Mouse (Mus musculus): ENCODE results near the gene Ndst4. TPM values are rescaled to one million over a fixed set of nuclear protein-coding genes. Genes with fewer than 3 reads are reported as not detected.

Ndst4 gene
- total RNA-seq, 2 experiments from 2014 or later: not detected

DNA sequence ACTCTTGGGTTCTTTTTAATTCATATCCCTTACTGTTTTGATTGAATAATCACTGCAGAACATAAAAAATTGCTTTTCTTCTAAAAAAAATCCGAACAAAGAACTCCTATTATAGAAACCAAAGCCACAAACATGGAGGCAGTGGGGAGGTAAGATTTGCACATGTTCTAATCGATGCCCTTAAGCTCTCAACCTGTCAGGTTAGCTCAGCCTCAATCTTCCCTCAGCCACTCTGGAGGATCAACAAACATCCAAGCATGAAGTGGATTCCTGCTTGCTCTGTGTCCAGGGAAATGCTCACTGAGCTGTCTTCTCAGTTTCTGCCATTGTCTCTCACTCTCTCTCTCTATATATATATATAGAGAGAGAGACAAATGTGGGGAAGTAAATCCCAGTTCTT, 283.7 kb downstream of the Ndst4 start:
- no peak for ATAC-seq (replicated peaks; ENCODE audit: low FRiP score, low TSS enrichment, poor library complexity, severe bottlenecking)

DNA sequence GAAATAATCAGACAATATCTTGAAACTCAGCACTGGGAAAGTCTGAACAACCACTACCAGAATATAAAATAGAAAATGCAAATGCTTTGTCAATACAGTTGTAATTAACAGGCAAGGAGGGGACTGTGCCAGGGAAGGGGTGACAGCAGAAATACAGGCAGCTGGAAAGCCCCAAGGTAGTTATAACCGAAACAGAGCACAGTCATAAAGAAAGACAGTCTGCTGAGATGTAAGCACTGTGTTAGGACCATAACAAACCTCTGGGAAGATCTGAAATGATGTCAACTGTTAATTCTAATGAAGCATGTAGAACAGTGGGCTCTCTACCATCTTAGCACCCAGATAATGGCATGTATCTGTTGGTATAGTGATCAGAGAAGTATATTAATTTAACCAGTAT, 287.1 kb downstream of the Ndst4 start:
- ATAC-seq (replicated peaks; ENCODE audit: low FRiP score, low TSS enrichment, poor library complexity, severe bottlenecking): no peak

DNA sequence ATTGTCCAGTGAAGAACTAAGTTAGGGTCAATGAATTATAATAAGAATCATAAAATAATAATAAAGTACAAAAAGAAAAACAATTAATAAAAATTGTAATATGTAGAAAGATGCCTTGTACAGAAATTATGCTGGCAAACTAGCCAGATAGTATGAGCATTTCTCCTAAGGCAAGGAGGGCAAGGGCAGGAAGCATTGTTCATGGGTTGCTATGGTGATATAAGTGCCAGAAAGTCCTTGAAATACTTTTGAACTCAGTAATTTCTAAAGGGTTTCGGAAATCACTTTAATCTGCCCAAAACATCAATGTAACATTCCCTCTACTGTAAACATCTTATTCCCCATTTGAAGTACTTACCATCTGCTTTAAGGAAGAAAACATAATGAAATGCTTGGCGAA, 319.1 kb downstream of the Ndst4 start:
- no peak for ATAC-seq (replicated peaks; ENCODE audit: low FRiP score, low TSS enrichment, poor library complexity, severe bottlenecking)

DNA sequence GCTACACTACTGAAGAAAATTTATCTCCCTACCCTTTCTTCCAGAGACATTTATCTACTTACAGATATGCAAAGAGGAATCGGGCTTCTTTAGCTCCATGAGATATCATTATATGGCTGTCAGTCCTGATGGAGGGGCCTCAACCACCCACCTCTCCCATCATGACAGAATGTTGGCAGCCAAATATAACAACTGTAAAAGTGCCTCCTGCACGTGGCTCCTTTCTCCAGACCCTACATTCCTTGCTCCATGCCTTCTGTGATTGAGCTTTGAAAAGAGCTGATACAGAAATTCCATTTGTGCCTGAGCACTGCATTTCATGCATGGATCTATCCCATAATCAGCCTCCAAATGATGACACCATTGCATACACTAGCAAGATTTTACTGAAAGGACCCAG, 331.1 kb downstream of the Ndst4 start:
- ATAC-seq (replicated peaks; ENCODE audit: low FRiP score, low TSS enrichment, poor library complexity, severe bottlenecking): no peak

DNA sequence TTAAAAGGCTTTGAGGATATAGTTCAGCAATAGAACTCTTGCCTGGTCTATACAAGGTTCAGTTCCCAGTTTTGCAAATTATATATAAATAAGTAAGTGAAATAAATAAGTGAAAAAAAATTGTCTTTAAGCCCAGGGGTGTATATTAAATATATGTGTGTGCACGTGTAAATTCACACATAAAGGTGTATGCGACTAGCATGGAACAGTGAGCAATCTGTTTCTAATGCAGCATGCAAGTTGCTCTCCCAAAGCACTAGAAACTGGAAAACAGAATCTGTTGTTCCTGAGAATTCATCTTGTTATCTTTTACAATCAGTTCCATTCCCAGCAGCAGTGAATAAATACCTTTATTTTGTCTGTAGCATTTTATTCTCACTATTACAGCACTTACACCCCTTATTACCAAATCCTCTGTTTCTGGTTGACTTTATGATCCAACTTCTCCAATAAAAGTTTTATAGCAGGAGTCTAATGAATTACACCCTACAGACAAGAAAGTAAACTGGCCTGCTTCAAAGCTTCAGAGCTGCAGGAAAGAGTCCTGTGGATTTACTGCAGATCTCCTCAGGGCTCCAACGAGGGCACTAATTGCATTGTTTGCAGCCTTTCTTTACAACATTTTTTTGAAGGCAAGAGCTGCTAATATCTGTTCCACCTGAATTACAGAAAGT, 340.7 kb downstream of the Ndst4 start:
- ATAC-seq (replicated peaks; ENCODE audit: low FRiP score, low TSS enrichment, poor library complexity, severe bottlenecking): no peak

DNA sequence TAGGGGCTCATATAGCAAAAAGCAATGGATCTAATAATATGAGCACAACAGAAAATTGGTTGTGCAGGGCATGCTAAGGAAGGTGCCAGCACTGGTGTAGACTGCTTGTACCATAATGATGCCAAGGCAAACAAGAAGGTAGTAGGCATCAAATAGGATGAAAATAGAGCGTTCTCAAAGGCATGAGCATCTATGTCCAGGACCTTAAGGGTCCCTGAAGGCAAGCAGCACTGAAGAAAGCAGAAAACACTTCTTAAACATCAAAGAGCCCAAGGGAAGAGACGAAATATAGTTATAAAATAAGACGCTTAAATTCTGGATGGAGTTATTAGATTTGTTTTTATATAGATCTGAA, 341.2 kb downstream of the Ndst4 start:
- ATAC-seq (replicated peaks; ENCODE audit: low FRiP score, low TSS enrichment, poor library complexity, severe bottlenecking): no peak

DNA sequence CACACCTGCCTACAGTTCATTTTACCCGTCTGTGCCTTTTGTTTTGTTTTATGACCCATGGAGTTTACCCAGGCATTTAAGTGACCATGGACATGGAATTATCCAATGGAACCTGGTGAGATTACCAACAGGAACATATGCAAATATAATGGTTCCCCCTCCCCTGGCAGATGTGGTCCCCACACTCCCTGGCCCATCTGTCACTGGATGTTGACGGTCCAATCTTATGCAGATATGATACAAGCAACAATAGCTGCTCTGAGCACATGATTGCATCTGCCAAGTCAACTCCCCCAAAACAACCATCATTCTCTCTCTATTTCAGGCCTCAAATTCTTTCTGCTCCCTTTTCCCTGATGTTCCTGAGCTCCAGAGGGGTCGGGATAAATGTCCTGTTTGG, 342.5 kb downstream of the Ndst4 start:
- no peak for ATAC-seq (replicated peaks; ENCODE audit: low FRiP score, low TSS enrichment, poor library complexity, severe bottlenecking)

DNA sequence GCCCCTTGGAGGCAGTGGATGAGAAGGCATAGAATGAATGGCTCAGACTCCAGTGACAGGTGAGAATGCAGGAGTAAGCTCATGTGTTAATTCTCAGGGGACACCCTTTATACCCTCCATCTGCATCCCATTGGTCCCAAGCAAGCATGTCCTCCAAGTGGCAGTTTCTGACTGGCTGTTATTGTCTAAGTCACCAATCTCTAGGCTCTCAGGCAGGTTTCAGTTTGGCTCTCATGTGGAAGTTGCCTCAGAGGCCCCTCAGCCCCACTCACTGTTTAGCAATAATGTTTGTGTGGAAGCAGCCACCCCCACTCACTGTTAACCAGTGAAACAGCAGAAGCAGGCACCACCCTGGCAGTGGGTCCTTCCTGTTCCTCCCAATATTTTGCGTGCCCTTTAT, 353.0 kb downstream of the Ndst4 start:
- no peak for ATAC-seq (replicated peaks; ENCODE audit: low FRiP score, low TSS enrichment, poor library complexity, severe bottlenecking)

DNA sequence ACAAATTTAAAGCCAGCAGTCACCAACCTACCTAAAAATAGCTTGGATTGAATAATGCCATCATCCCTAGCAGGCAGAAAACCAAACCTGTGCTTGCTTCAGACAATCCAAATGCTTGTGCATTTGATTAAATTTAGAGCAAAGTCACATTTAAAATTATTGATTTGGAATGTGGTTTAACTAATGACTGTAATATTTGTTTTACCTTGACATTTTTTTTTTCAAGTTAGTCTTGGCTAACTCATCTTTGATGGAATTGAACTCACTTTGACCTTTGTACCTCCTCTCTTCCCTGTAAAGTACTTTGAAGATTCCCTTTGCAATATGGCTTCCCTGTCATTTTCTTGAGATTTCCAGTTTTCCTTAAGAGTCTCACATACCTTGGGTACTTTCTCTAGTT, 356.8 kb downstream of the Ndst4 start:
- no peak for ATAC-seq (replicated peaks; ENCODE audit: low FRiP score, low TSS enrichment, poor library complexity, severe bottlenecking)

Data from megakaryocyte-erythroid progenitor cell, adult 5-6 weeks (primary cell).